Mouse (Mus musculus) ES-Bruce4 (cell line): ENCODE results near the gene Scd3. TPM values are rescaled to one million over a fixed set of nuclear protein-coding genes. Genes with fewer than 3 reads are reported as not detected.

Experiments used
- H3K27ac ChIP-seq: 2 replicates; pipeline ENCODE4 v1.5.1; 2012; ENCODE audit warnings: low read length, inconsistent platforms; ENCODE audit not compliant: insufficient read depth
- H3K27me3 ChIP-seq: 2 replicates; pipeline ENCODE4 v1.6.1; 2012; ENCODE audit warnings: mild to moderate bottlenecking, low read length, inconsistent platforms; ENCODE audit not compliant: control insufficient read depth, poor library complexity, insufficient read depth, severe bottlenecking
- H3K36me3 ChIP-seq: 2 replicates; pipeline ENCODE4 v1.6.1; 2012; ENCODE audit warnings: inconsistent platforms, mild to moderate bottlenecking, low read length, moderate library complexity; ENCODE audit not compliant: control insufficient read depth, poor library complexity, insufficient read depth, severe bottlenecking
- H3K4me1 ChIP-seq: one replicate; pipeline ENCODE4 v1.8.1; 2011; ENCODE audit warnings: low read length; ENCODE audit not compliant: control insufficient read depth, insufficient read depth
- H3K4me3 ChIP-seq: 2 replicates; pipeline ENCODE4 v1.5.1; 2011; ENCODE audit warnings: low read depth, mild to moderate bottlenecking, low read length
- H3K9ac ChIP-seq: 2 replicates; pipeline ENCODE4 v1.6.1; 2012; ENCODE audit warnings: low read depth, mild to moderate bottlenecking, inconsistent platforms; ENCODE audit not compliant: poor library complexity, severe bottlenecking
- H3K9me3 ChIP-seq: replicated peaks from 2 replicates; pipeline ENCODE4 v1.6.1; 2012; ENCODE audit warnings: mild to moderate bottlenecking, low read length, inconsistent platforms; ENCODE audit not compliant: control insufficient read depth, poor library complexity, insufficient read depth, severe bottlenecking
- CTCF ChIP-seq: IDR thresholded peaks from one replicate; pipeline ENCODE4 v1.8.1; 2011; ENCODE audit warnings: low read depth, low read length
- EP300 ChIP-seq: IDR thresholded peaks from 2 replicates; pipeline ENCODE4 v1.6.1; 2011; ENCODE audit warnings: low read depth, low read length; ENCODE audit not compliant: insufficient read depth
- POLR2A ChIP-seq: IDR thresholded peaks from one replicate; pipeline ENCODE4 v1.8.1; 2011; ENCODE audit warnings: low read length; ENCODE audit not compliant: insufficient read depth
- polyA plus RNA-seq: library from polyadenylated mRNA; stranded (reverse); fragments of >200 nt; gene quantifications from 2 replicates; pipeline ENCODE4 v1.2.4, GENCODE M21; 2011; ENCODE audit warnings: low read depth; ENCODE audit not compliant: missing spikeins, insufficient read depth, insufficient read length

Scd3 gene
- polyA plus RNA-seq, 1 experiment, result 3.3 TPM

DNA sequence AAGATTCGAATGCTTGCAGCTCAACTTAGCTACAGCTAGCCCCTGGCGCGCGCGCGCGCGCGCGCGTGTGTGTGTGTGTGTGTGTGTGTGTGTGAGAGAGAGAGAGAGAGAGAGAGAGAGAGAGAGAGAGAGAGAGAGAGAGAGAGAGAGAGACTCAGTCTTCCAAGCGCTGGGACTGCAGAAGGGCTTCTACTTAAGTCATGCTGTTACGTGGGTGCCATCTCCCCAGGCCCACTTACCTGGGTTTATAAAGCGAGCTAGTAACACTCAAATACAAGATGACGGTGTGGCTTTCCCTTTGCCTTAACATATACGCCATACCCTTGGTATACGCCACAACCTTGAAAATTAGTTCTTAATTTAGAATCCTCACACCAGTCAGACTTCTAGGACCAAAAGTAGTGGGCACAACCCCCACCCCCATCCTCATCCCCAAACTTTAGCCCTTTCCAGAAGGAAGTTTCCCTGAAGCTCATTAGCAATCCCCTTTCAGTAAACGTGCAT is 64.5 kb downstream of the Scd3 start:
- no peak for TF ChIP-seq POLR2A
- no peak for TF ChIP-seq EP300
- no peak for TF ChIP-seq CTCF
- Histone ChIP-seq H3K27me3 (no peaks in the 10 kb centered on the region), H3K4me3 (peak overlapping the region; percentile 57), H3K9me3 (no peaks in the 10 kb centered on the region), H3K36me3 (no peaks in the 10 kb centered on the region), H3K27ac (peak overlapping the region; percentile 46), H3K9ac (peak overlapping the region; percentile 39), H3K4me1 (peaks cover 6% of the 10 kb centered on the region)

DNA sequence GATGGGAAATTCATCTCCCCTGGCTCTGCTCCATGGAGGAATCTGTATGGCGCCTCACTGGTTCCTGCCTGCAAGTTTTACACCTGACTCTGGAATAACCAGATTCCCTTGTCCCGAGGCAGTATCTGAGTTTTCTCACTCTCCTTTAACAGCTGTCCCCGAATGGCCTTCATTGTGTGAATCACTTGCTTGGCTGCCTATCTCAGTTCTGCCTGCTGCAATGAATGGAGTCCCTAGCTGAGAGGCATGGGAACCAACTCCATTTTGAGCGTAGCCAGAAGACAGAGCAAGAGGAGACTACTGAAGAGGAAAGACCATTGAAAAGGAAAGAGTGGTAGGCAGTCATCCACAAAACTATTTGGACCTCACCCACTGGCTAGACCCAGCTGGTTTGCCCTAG is 70.6 kb downstream of the Scd3 start:
- Histone ChIP-seq H3K9me3 (no peaks in the 10 kb centered on the region), H3K27ac (no peak overlapping the region), H3K9ac (no peak overlapping the region), H3K4me3 (no peak overlapping the region), H3K27me3 (no peaks in the 10 kb centered on the region), H3K4me1 (peaks cover 10% of the 10 kb centered on the region), H3K36me3 (no peaks in the 10 kb centered on the region)
- TF ChIP-seq POLR2A (no peak), EP300 (no peak), CTCF (no peak)

DNA sequence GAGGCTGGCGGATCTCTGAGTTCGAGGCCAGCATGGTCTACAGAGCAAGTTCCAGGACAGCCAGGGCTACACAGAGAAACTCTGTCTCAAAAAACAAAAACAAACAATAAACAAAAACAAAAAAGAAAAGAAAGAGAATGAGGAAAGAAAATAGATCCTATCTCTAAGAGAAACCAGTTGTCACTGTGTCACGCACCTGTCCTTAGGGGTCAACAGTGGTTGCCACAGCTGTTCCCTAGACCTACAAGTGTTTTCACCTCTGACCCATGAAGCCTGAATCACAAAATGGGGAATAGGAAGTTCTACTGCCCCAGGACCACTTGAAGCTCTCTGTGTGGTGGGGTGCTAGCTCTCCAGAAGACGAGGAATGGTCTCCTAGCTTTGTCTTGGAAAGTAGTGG is 71.4 kb downstream of the Scd3 start:
- H3K36me3 ChIP-seq, result no peaks in the 10 kb centered on the region
- no peak overlapping the region for H3K9ac ChIP-seq
- H3K27me3 ChIP-seq, result no peaks in the 10 kb centered on the region
- TF ChIP-seq EP300, result no peak
- TF ChIP-seq CTCF, result no peak
- no peak for TF ChIP-seq POLR2A
- H3K9me3 ChIP-seq, result no peaks in the 10 kb centered on the region
- H3K4me3 ChIP-seq, result no peak overlapping the region
- peaks cover 11% of the 10 kb centered on the region for H3K4me1 ChIP-seq
- H3K27ac ChIP-seq, result no peak overlapping the region

DNA sequence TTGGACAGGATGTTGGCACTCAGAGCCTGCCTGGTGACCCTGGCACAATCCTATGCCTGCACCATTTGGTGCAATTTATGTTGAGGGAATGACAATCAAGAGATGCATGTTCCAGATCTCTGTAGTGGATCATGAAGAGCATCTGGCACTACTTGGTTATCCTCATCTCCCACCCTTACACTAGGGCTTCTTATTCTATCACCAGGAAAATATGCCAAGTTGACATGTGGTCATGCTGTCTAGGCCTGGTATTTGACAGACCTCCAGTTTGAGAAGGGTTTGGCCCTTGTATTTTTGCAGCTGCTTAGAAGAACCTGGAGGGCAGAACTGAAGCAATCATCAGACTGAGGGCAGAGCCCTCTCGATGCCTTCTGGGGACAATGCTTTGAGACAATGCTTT is 72.3 kb downstream of the Scd3 start:
- Histone ChIP-seq H3K9ac (no peak overlapping the region), H3K9me3 (no peaks in the 10 kb centered on the region), H3K4me1 (peaks cover 11% of the 10 kb centered on the region), H3K27me3 (no peaks in the 10 kb centered on the region), H3K4me3 (no peak overlapping the region), H3K36me3 (no peaks in the 10 kb centered on the region), H3K27ac (no peak overlapping the region)
- no peak for TF ChIP-seq CTCF
- TF ChIP-seq EP300, result no peak
- no peak for TF ChIP-seq POLR2A

DNA sequence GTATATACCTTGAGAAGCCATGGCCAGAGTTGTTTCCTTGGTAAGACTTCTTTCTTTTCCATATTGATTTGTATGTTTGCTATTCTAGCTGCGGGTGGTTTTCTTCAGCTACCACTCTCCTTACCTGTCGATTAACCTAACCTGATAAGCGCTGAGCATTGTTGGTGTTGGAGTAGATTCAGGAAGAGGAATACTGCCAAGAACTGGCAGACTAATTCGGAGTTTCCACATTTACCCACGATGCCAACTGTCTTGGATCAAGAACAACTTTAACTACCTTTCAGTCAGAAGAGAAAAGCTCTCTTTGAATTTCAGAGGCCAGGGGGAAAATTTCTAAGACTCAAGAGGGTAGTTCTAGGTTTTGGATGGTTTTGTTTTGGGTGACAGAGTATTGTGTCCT is 73.8 kb downstream of the Scd3 start:
- Histone ChIP-seq H3K9me3 (no peaks in the 10 kb centered on the region), H3K4me1 (peaks cover 15% of the 10 kb centered on the region), H3K27me3 (no peaks in the 10 kb centered on the region), H3K4me3 (no peak overlapping the region), H3K9ac (no peak overlapping the region), H3K36me3 (no peaks in the 10 kb centered on the region), H3K27ac (no peak overlapping the region)
- TF ChIP-seq EP300 (no peak), POLR2A (no peak), CTCF (no peak)

DNA sequence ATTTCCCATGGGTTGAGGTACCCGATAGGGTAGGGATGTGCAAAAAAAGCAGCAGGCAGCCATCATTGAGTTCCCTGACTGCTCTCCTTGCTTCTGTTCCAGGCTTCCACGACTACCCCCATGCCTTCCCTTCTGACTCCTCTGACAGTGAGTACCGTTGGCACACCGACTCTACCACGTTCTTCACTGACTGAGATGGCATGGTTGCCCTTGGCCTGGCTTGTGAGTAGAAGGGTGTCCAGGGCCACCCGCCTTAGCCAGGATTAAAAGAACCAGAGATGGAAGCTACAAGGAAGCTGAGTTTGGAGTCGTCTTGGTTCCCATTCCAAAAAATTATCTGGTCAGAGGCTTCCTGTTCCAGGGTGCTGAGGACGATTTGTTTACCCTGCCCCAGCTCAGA is 74.9 kb downstream of the Scd3 start:
- no peak overlapping the region for H3K9ac ChIP-seq
- H3K36me3 ChIP-seq, result no peaks in the 10 kb centered on the region
- peaks cover 19% of the 10 kb centered on the region for H3K4me1 ChIP-seq
- no peaks in the 10 kb centered on the region for H3K9me3 ChIP-seq
- TF ChIP-seq POLR2A (no peak), CTCF (no peak), EP300 (no peak)
- no peaks in the 10 kb centered on the region for H3K27me3 ChIP-seq
- H3K27ac ChIP-seq, result no peak overlapping the region; the same call in 1 of the 2 replicates
- H3K4me3 ChIP-seq, result no peak overlapping the region
